Mouse (Mus musculus): ENCODE data around the gene Ccdc149. TPM values are rescaled to one million over a fixed set of nuclear protein-coding genes. Genes with fewer than 3 reads are reported as not detected.

The Ccdc149 gene
- polyA plus RNA-seq, 1 experiment from 2014 or later = 0.89 TPM

GRCm38 (mm10) chr5:52476292-52476701 lies 5.0 kb upstream of the Ccdc149 start:
- Histone ChIP-seq H3K9me3 (ENCODE audit: low read length) (peaks cover 3% of the 10 kb centered on the region; the same call in 1 of the 2 replicates), H3K27me3 (ENCODE audit: insufficient read depth, low read length) (no peaks in the 10 kb centered on the region), H3K4me2 (ENCODE audit: low read depth, low read length) (peak overlapping the region; percentile 73), H3K36me3 (replicated peaks; ENCODE audit: insufficient read depth, low read length) (no peaks in the 10 kb centered on the region), H3K4me1 (ENCODE audit: insufficient read depth) (peaks cover 9% of the 10 kb centered on the region; the same call in 1 of the 2 replicates), H3K27ac (ENCODE audit: low read depth) (peak overlapping the region; percentile 69), H3K9ac (replicated peaks) (peak overlapping the region; percentile 27; the same call in 1 of the 2 replicates), H3K4me3 (ENCODE audit: low read depth, low read length) (peak overlapping the region; percentile 36)
- DNase-seq (peak; percentile 85), ATAC-seq (peak; percentile 84)
- WGBS (ENCODE audit: insufficient replicate concordance) = under 1% methylated on average over 23 of the region's 23 CpGs
- no peak for TF ChIP-seq EP300 (IDR thresholded peaks at IDR 0.05; ENCODE audit: low read depth)
- TF ChIP-seq CTCF (IDR thresholded peaks at IDR 0.05; ENCODE audit: low read depth) = peak; percentile 9; the same call in 1 of the 2 replicates

GRCm38 (mm10) chr5:52473988-52474387 lies 2.7 kb upstream of the Ccdc149 start:
- 82% methylated on average over 7 of the region's 7 CpGs for WGBS (ENCODE audit: insufficient replicate concordance)
- no peak for TF ChIP-seq EP300 (IDR thresholded peaks at IDR 0.05; ENCODE audit: low read depth)
- TF ChIP-seq CTCF (IDR thresholded peaks at IDR 0.05; ENCODE audit: low read depth) = no peak

GRCm38 (mm10) chr5:52470551-52470950 lies 770 bp downstream of the Ccdc149 start:
- WGBS (ENCODE audit: insufficient replicate concordance) = 47% methylated on average over 5 of the region's 5 CpGs
- no peaks in the 10 kb centered on the region for H3K9me3 ChIP-seq (ENCODE audit: low read length)
- ATAC-seq (peak; percentile 1; the same call in 1 of the 2 replicates), DNase-seq (no peak)
- peak overlapping the region; percentile 61; the same call in 1 of the 2 replicates for H3K4me3 ChIP-seq (ENCODE audit: low read depth, low read length)
- TF ChIP-seq EP300 (IDR thresholded peaks at IDR 0.05; ENCODE audit: low read depth) = no peak
- no peak overlapping the region for H3K9ac ChIP-seq (replicated peaks)
- H3K27ac ChIP-seq (ENCODE audit: low read depth) = no peak overlapping the region
- peak overlapping the region; percentile 72 for H3K4me2 ChIP-seq (ENCODE audit: low read depth, low read length)
- no peaks in the 10 kb centered on the region for H3K27me3 ChIP-seq (ENCODE audit: insufficient read depth, low read length)
- no peaks in the 10 kb centered on the region for H3K36me3 ChIP-seq (replicated peaks; ENCODE audit: insufficient read depth, low read length)
- H3K4me1 ChIP-seq (ENCODE audit: insufficient read depth) = no peaks in the 10 kb centered on the region

More at GRCm38 (mm10) chr5:52473988-52474387, 2.7 kb upstream of the Ccdc149 start:
- H3K27ac ChIP-seq (ENCODE audit: low read depth) = no peak overlapping the region
- H3K4me1 ChIP-seq (ENCODE audit: insufficient read depth) = peaks cover 9% of the 10 kb centered on the region; the same call in 1 of the 2 replicates
- no peak for DNase-seq
- no peak overlapping the region for H3K4me2 ChIP-seq (ENCODE audit: low read depth, low read length)
- H3K9ac ChIP-seq (replicated peaks) = no peak overlapping the region
- H3K36me3 ChIP-seq (replicated peaks; ENCODE audit: insufficient read depth, low read length) = no peaks in the 10 kb centered on the region
- H3K4me3 ChIP-seq (ENCODE audit: low read depth, low read length) = no peak overlapping the region
- ATAC-seq = no peak
- H3K27me3 ChIP-seq (ENCODE audit: insufficient read depth, low read length) = no peaks in the 10 kb centered on the region
- peaks cover under 1% of the 10 kb centered on the region; the same call in 1 of the 2 replicates for H3K9me3 ChIP-seq (ENCODE audit: low read length)

- WGBS (ENCODE audit: insufficient replicate concordance) = 68% methylated on average over 3 of the region's 3 CpGs
- TF ChIP-seq EP300 (IDR thresholded peaks at IDR 0.05; ENCODE audit: low read depth) (no peak), CTCF (IDR thresholded peaks at IDR 0.05; ENCODE audit: low read depth) (no peak)
- no peak overlapping the region for H3K4me3 ChIP-seq (ENCODE audit: low read depth, low read length)
- DNase-seq (no peak), ATAC-seq (no peak)
- H3K4me1 ChIP-seq (ENCODE audit: insufficient read depth) = no peaks in the 10 kb centered on the region
- H3K4me2 ChIP-seq (ENCODE audit: low read depth, low read length) = no peak overlapping the region
- no peak overlapping the region for H3K27ac ChIP-seq (ENCODE audit: low read depth)
- H3K36me3 ChIP-seq (replicated peaks; ENCODE audit: insufficient read depth, low read length) = no peaks in the 10 kb centered on the region
- no peaks in the 10 kb centered on the region for H3K27me3 ChIP-seq (ENCODE audit: insufficient read depth, low read length)
- peaks cover 6% of the 10 kb centered on the region; the same call in 1 of the 2 replicates for H3K9me3 ChIP-seq (ENCODE audit: low read length)
- H3K9ac ChIP-seq (replicated peaks) = no peak overlapping the region
These were observed 3.5 kb downstream of the Ccdc149 start for GRCm38 (mm10) chr5:52467841-52468240.

GRCm38 (mm10) chr5:52462447-52462846 lies 8.9 kb downstream of the Ccdc149 start:
- 52% methylated on average over 2 of the region's 2 CpGs for WGBS (ENCODE audit: insufficient replicate concordance)
- no peak for ATAC-seq
- Histone ChIP-seq H3K4me1 (ENCODE audit: insufficient read depth) (no peaks in the 10 kb centered on the region), H3K9me3 (ENCODE audit: low read length) (peaks cover 6% of the 10 kb centered on the region; the same call in 1 of the 2 replicates), H3K27ac (ENCODE audit: low read depth) (no peak overlapping the region), H3K4me2 (ENCODE audit: low read depth, low read length) (no peak overlapping the region), H3K27me3 (ENCODE audit: insufficient read depth, low read length) (no peaks in the 10 kb centered on the region), H3K36me3 (replicated peaks; ENCODE audit: insufficient read depth, low read length) (no peaks in the 10 kb centered on the region), H3K9ac (replicated peaks) (no peak overlapping the region), H3K4me3 (ENCODE audit: low read depth, low read length) (no peak overlapping the region)
- DNase-seq = no peak
- TF ChIP-seq EP300 (IDR thresholded peaks at IDR 0.05; ENCODE audit: low read depth) (no peak), CTCF (IDR thresholded peaks at IDR 0.05; ENCODE audit: low read depth) (no peak)

- WGBS (ENCODE audit: insufficient replicate concordance) = 46% methylated on average over 6 of the region's 6 CpGs
- DNase-seq (no peak), ATAC-seq (no peak)
- Histone ChIP-seq H3K4me1 (ENCODE audit: insufficient read depth) (no peaks in the 10 kb centered on the region), H3K36me3 (replicated peaks; ENCODE audit: insufficient read depth, low read length) (no peaks in the 10 kb centered on the region), H3K9me3 (ENCODE audit: low read length) (peaks cover 6% of the 10 kb centered on the region; the same call in 1 of the 2 replicates), H3K4me2 (ENCODE audit: low read depth, low read length) (no peak overlapping the region), H3K4me3 (ENCODE audit: low read depth, low read length) (no peak overlapping the region), H3K9ac (replicated peaks) (no peak overlapping the region), H3K27ac (ENCODE audit: low read depth) (no peak overlapping the region), H3K27me3 (ENCODE audit: insufficient read depth, low read length) (no peaks in the 10 kb centered on the region)
- no peak for TF ChIP-seq EP300 (IDR thresholded peaks at IDR 0.05; ENCODE audit: low read depth)
- no peak for TF ChIP-seq CTCF (IDR thresholded peaks at IDR 0.05; ENCODE audit: low read depth)
These were observed 9.7 kb downstream of the Ccdc149 start for GRCm38 (mm10) chr5:52461434-52462124.

Measured in liver, postnatal 0 days (tissue).